Mouse (Mus musculus) small intestine, adult 2 months (tissue): ENCODE measurements around the gene H13.

Experiments
- CTCF ChIP-seq: fragments of 200-500 bp; IDR thresholded peaks from 2 replicates; pipeline ENCODE4 v1.5.1; 2012; ENCODE audit warnings: low read depth, mild to moderate bottlenecking, control low read depth, inconsistent platforms, low read length, moderate library complexity, mixed read lengths; ENCODE audit not compliant: insufficient replicate concordance, insufficient read length; ENCODE audit errors: extremely low read depth
- POLR2A ChIP-seq: fragments of 200-500 bp; IDR thresholded peaks from 2 replicates; pipeline ENCODE4 v1.6.1; 2012; ENCODE audit warnings: low read depth, mild to moderate bottlenecking, control low read depth, inconsistent platforms, low read length, moderate library complexity

GRCm38 (mm10) chr2:152639406-152640113 lies 29.7 kb upstream of the H13 start:
- no peak for TF ChIP-seq CTCF
- TF ChIP-seq POLR2A: no peak
